Mouse (Mus musculus): ENCODE data around the gene Olfr736.

Gene Olfr736

GRCm38 (mm10) chr14:50380863-50381262, at the start of gene Olfr736:
TSS of gene Olfr736 (plus strand) at chr14:50381163.
- no peak for DNase-seq (ENCODE audit: low read depth)

GRCm38 (mm10) chr14:50348796-50349195, 32.2 kb upstream of the Olfr736 start, which contains the start of gene Olfr735:
TSS of gene Olfr735 (minus strand) at chr14:50348872.
- no peak for DNase-seq (ENCODE audit: low read depth)

- DNase-seq (ENCODE audit: low read depth): peak; percentile 16
Observed at GRCm38 (mm10) chr14:50352438-50352837, 28.5 kb upstream of the Olfr736 start.

- DNase-seq (ENCODE audit: low read depth): no peak
Observed at GRCm38 (mm10) chr14:50356725-50357124, 24.2 kb upstream of the Olfr736 start.

- DNase-seq (ENCODE audit: low read depth): no peak
Observed at GRCm38 (mm10) chr14:50357593-50357992, 23.4 kb upstream of the Olfr736 start, which contains the start of gene Tlr11. TSS of gene Tlr11 (plus strand) at chr14:50357914.

- no peak for DNase-seq (ENCODE audit: low read depth)
Observed at GRCm38 (mm10) chr14:50360480-50360879, 20.5 kb upstream of the Olfr736 start.

- no peak for DNase-seq (ENCODE audit: low read depth)
Observed at GRCm38 (mm10) chr14:50363561-50363960, 17.4 kb upstream of the Olfr736 start.

- no peak for DNase-seq (ENCODE audit: low read depth)
Observed at GRCm38 (mm10) chr14:50407268-50407667, 26.3 kb downstream of the Olfr736 start, which contains the start of gene Olfr738. TSS of gene Olfr738 (plus strand) at chr14:50407568.

GRCm38 (mm10) chr14:50418326-50418725, 37.4 kb downstream of the Olfr736 start, which contains the start of gene Olfr739:
TSS of gene Olfr739 (plus strand) at chr14:50418626.
- DNase-seq (ENCODE audit: low read depth): no peak
